Mouse (Mus musculus) olfactory bulb, adult 2 months (tissue): ENCODE results near the gene Medag. TPM values are rescaled to one million over a fixed set of nuclear protein-coding genes. Genes with fewer than 3 reads are reported as not detected.

Experiments
- H3K27ac ChIP-seq: fragments of 200-500 bp; 2 replicates; pipeline ENCODE4 v1.5.1; 2012; ENCODE audit warnings: low read depth, low read length; ENCODE audit not compliant: insufficient read depth
- H3K4me1 ChIP-seq: fragments of 200-500 bp; 2 replicates; pipeline ENCODE4 v1.6.1; 2012; ENCODE audit warnings: low read length; ENCODE audit not compliant: control insufficient read depth, insufficient read depth
- H3K4me3 ChIP-seq: fragments of 200-500 bp; 2 replicates; pipeline ENCODE4 v1.5.1; 2012; ENCODE audit warnings: mild to moderate bottlenecking, low read depth, low read length, moderate library complexity; ENCODE audit not compliant: insufficient read depth
- CTCF ChIP-seq: fragments of 200-500 bp; IDR thresholded peaks from 2 replicates; pipeline ENCODE4 v1.5.1; 2012; ENCODE audit warnings: low read depth, mild to moderate bottlenecking, low read length, moderate library complexity; ENCODE audit not compliant: insufficient read depth
- POLR2A ChIP-seq: fragments of 200-500 bp; IDR thresholded peaks from 2 replicates; pipeline ENCODE4 v1.6.1; 2012; ENCODE audit warnings: mild to moderate bottlenecking, low read depth, low read length, moderate library complexity; ENCODE audit not compliant: insufficient read depth
- WGBS: fragments of 180-500 bp; shearing (Covaris S2); methylation state at CpG from one replicate; pipeline ENCODE4 v1.1.7; 2018; 5-methylcytosine and 5-hydroxymethylcytosine counted together
- polyA plus RNA-seq: library from polyadenylated mRNA; stranded (reverse); fragments of >200 nt; gene quantifications from 2 replicates; pipeline ENCODE4 v1.2.4, GENCODE M21; 2012; ENCODE audit warnings: low replicate concordance; ENCODE audit not compliant: missing spikeins, insufficient read depth, insufficient read length

Medag gene
- polyA plus RNA-seq, 1 experiment = not detected

DNA sequence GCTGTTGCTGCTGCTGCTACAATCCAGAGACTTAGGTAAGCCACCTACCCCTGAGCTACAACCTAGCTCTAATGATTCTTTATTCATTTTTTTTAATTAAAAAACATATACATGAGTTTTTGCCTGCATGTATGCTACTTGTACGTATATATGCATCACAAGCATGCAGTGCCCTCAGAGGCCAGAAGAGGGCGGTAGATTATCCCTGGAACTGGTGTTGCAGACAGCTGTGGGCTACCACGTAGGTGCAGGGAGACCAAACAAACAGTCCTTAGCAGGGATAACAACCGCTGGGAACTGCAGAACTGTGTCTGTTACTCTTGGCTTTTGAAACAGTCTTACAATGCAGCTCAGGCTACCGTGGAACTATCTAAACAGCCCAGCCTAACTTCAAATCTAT lies 36.2 kb downstream of the Medag start:
- Histone ChIP-seq H3K4me3 (no peak overlapping the region), H3K4me1 (peaks cover 3% of the 10 kb centered on the region), H3K27ac (no peak overlapping the region)
- 82% methylated on average over 5 of the region's 5 CpGs for WGBS
- no peak for TF ChIP-seq POLR2A
- TF ChIP-seq CTCF = peak; percentile 26; the same call in 1 of the 2 replicates

- Histone ChIP-seq H3K4me3 (no peak overlapping the region), H3K4me1 (peaks cover 3% of the 10 kb centered on the region), H3K27ac (no peak overlapping the region)
- TF ChIP-seq POLR2A (no peak), CTCF (no peak)
- 90% methylated on average over 7 of the region's 7 CpGs for WGBS
Measured at GRCm38 (mm10) chr5:149449406-149449805, 37.9 kb downstream of the Medag start.

DNA sequence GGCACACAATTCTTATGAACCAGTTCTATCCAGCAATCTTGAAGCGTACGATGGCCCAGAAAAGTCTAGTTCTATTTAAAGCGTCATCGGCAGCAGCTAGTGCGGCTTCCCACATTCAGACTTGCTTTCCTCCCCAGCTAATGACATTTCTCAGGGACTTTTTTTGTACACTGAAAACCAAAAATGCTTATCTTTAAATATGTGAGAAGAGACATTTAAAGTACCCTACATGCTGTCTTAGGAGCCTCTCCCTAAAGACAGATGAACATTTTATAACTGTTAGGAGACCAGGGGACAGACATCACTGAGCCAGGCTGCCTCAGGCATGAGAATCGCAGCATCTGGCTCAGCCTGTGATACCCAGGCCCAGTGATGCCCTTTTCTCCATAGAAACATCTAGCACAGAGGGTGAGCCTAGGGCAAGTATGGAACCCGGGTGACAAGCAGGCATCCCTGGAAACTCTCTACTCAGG lies 39.7 kb downstream of the Medag start:
- WGBS = 31% methylated on average over 7 of the region's 7 CpGs
- Histone ChIP-seq H3K4me3 (no peak overlapping the region), H3K4me1 (peaks cover 3% of the 10 kb centered on the region), H3K27ac (peak overlapping the region; percentile 75)
- TF ChIP-seq POLR2A (no peak), CTCF (no peak)

- no peak overlapping the region for H3K4me3 ChIP-seq
- TF ChIP-seq CTCF (0 out of 2 replicates have a peak, but pooled peaks have one; percentile 17), POLR2A (no peak)
- no peak overlapping the region for H3K27ac ChIP-seq
- H3K4me1 ChIP-seq = peaks cover 7% of the 10 kb centered on the region
- 36% methylated on average over 6 of the region's 6 CpGs for WGBS
Measured at GRCm38 (mm10) chr5:149454281-149454680, 42.7 kb downstream of the Medag start.

GRCm38 (mm10) chr5:149456544-149456943 lies 45.0 kb downstream of the Medag start:
- peaks cover 4% of the 10 kb centered on the region for H3K4me1 ChIP-seq
- TF ChIP-seq CTCF = no peak
- TF ChIP-seq POLR2A = no peak
- no peak overlapping the region for H3K4me3 ChIP-seq
- WGBS = 94% methylated on average over 7 of the region's 7 CpGs
- no peak overlapping the region for H3K27ac ChIP-seq

GRCm38 (mm10) chr5:149462071-149462470 lies 50.5 kb downstream of the Medag start:
- Histone ChIP-seq H3K4me3 (no peak overlapping the region), H3K4me1 (peaks cover 4% of the 10 kb centered on the region), H3K27ac (no peak overlapping the region)
- TF ChIP-seq CTCF (no peak), POLR2A (no peak)
- WGBS = 94% methylated on average over 3 of the region's 3 CpGs

GRCm38 (mm10) chr5:149465305-149465704 lies 53.8 kb downstream of the Medag start:
- H3K27ac ChIP-seq = no peak overlapping the region
- 73% methylated on average over 5 of the region's 5 CpGs for WGBS
- H3K4me1 ChIP-seq = no peaks in the 10 kb centered on the region
- TF ChIP-seq CTCF (no peak), POLR2A (no peak)
- H3K4me3 ChIP-seq = no peak overlapping the region

DNA sequence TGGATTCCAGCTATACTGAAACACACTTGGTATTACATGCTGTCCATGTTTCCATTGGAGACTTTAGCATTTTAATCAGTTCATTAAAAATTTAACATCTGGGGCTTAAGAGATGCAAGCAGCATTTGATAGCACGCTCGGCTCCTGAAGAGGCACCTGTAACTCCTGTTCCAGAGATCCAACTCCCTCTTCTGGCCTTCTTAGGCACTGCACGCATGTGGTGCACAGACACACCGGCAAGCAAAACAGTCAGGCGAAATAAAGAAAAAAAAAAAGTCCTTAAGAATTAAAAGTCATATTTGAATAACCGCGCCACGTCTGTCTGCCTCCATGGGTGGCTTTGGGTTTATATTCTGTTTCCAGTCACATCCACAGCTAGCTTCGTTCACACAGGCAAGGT lies 62.6 kb downstream of the Medag start:
- 94% methylated on average over 9 of the region's 9 CpGs for WGBS
- H3K4me3 ChIP-seq = no peak overlapping the region
- TF ChIP-seq CTCF (no peak), POLR2A (no peak)

DNA sequence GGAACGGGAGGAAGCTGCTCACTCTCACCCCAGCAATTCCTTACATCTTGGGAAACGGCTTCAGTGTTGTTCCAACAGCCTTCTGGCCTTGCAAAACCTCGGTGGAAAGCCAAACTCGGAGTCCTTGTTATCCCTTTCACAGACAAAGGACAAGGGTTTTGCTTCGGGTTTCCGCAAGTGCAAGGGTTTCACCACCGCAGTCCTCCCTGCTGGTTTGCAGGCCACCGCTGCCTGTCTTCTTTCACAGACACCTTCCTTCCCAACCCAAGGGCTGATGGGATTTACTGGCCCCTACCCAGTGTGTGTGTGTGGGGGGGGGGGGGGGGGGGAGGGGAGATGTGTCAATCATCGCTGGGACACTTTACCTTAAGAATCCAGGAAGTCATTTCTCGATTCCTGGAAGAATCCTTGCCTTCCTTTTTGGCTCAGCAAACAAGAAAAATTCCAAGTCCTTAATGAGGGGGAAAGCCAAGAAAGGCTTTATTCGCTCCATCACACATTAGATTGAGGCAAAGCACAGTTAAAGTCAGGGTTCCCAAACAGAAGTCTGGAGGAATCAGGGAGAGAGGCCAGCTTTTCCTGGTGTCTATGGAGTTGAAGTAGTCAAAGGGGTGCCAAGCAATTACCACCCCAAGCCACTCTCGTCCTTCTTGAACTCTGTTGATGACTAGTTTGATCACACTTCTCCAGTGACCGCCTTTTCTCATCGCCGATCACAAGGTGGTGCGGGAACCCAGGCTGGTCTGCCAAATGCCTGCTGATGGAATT lies 63.3 kb downstream of the Medag start:
- no peaks in the 10 kb centered on the region for H3K4me1 ChIP-seq
- TF ChIP-seq POLR2A = no peak
- TF ChIP-seq CTCF = no peak
- H3K4me3 ChIP-seq = no peak overlapping the region
- H3K27ac ChIP-seq = no peak overlapping the region
- WGBS = 61% methylated on average over 16 of the region's 16 CpGs

More for the DNA sequence above, 62.6 kb downstream of the Medag start:
- no peak overlapping the region for H3K27ac ChIP-seq
- H3K4me1 ChIP-seq = no peaks in the 10 kb centered on the region

Other genes starting within 250 kb of the Medag start
- not detected in 2 replicates for gene Uspl1, start 227.4 kb upstream of the Medag start, polyA plus RNA-seq
- 501 TPM in 1 of 2 replicates, not detected in the other for gene Hmgb1, start 227.3 kb upstream of the Medag start, polyA plus RNA-seq
- gene Alox5ap, start 147.0 kb upstream of the Medag start, polyA plus RNA-seq = not detected in 2 replicates
- gene Tex26, start 27.9 kb downstream of the Medag start, polyA plus RNA-seq = not detected in 2 replicates
- gene Wdr95, start 116.9 kb downstream of the Medag start, polyA plus RNA-seq = not detected in 2 replicates
- gene Hsph1, start 224.6 kb downstream of the Medag start, polyA plus RNA-seq = 581 TPM in 1 of 2 replicates, not detected in the other